Mouse (Mus musculus) frontal cortex, postnatal 10 days (tissue): Measurements from ENCODE around the gene Man1b1.

Experiments
- DNase-seq, 2 experiments: peaks; one replicate each; pipeline ENCODE4 v3.0.0; 2022; ENCODE audit warnings: low spot score in 2 of 2, mixed read lengths in 1 of 2

Man1b1 gene

DNA sequence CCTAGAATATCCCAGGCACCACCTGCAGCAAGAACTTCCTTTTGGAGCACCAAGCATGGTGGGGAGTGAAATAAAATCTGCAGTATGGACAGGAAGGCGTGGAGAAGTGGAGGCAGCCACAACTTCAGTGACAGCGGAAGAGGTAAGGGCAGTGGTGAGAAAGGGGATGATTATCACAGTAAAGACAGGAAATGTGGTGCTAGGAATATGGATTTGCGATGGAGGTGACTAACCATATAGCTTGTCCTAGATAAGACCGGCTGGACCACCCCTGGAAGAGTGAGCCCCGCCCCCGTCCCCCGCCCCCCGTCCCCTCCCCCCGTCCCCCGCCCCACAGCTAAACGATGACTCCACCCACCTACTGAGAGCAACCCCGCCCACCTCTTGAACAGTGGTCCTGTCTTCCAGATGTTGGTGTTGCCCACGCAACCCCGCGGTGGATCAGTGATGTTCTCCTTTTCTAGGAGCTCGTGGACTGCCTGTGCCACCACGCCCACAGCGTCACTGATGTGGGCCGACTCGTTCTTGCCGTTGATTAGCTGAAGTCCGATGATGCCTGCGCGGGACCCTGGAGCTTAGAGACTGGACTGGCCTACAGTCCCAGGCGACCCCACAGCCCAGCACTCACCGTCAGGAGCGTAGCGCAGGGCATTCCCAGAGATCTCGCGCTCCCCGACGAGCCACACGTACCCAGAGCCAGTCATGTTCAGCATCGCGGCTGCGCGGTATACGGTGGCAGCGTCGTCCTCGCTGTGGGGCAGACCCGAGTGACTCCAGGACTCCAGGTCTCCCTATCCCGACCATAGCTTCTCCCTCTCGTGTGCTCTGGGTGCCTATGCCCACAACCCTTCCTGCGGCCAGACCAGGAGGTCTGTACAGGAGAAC, 27.2 kb upstream of the Man1b1 start:
- DNase-seq, result peak in 1 of 2 experiments; percentile 58

DNA sequence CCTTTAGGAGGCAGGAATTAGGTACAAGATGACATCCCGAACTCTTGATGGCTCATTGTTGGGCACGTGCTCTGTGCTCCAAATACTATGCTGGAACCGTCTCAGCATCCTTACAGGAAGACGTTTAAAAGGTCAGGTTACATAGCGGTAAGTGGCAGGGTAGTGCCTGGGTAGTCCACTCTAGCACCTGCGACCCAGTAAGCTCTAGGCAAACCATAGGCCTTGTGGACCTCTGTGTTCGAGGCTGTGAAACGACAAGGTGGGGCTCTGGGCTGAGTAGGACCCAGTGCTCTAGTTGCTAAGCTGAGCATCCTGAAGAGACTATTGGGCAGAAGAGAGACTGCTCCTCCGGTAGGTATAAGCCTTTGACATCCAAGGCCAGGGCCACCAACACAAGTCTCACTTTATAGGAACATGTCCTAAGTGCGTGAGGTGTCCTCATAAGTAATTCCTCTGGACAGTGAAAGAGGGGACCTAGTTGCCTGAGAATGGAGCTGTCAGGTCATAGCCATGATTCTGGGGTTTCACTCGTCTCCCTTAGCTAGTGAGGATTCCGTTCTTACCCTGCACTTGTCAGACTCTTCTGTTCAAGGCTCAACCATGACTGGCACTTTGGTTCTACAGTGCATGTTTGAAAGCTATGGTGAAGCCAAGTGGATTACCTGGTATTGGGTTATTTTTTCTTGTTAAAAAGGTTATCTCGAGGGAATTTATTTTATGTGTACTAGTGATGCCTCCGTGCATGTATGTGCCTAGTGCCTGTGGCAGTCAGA, 26.4 kb upstream of the Man1b1 start:
- DNase-seq, result peak in 1 of 2 experiments; percentile 5

DNA sequence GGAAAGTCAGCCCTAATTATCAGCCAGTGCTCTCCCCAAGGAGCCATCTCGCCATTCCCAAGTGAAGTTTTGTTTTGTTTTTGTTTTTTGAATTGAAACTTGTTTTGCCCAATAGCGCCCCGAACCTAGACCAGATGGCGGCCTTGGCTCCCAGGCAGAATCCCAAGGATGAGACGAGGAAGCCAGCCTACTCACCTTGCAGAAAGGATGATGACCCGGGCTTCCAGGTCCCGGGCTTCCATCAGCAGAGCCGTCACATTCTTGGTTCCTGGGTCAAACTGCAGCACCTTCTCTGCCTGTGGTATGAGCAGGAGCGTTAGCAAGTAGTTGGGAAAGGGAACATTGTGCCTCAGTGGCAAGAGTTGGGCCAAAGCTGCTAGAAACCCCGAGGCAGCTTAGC, 22.0 kb upstream of the Man1b1 start:
- DNase-seq, result peak in 1 of 2 experiments; percentile 4

DNA sequence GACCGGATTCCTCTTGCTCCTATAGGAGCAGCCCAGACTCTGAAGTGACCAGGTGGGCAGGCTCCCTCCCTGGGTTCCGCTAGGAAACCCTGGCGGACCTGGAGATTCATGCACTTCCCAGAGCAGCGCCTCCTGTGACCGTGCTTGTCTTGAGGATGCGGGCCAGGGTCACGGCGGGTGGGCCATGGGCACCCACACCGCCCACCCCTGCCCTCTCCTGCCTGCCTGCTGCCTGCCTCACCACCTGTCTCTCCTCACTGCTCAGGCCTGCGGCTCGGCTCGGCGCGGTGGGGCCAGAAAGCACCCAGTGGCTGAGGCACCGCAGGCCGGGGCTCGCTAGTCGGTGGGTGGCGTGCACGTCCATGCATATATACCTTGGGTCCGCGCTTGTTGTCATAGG, 21.2 kb upstream of the Man1b1 start:
- no peak for DNase-seq

DNA sequence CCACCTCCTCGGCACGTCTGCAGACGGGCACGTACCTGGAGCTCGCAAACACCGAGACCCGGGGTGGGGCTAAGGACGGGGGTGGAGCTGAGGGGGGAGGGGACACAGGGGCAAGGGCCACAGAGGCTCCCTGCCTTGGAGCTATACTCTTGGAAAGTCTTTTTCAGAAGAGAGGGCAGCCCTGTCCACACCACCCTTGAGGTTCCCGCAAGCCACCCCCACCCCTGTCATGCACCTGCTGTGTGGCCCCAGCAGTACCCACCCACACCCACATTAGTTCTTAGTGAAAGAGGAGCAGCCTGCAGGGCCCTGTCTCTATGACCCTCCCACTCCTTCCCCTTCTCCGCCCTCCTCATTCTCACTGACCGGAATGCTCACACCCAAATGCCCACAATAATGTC, 20.6 kb upstream of the Man1b1 start:
- no peak for DNase-seq

DNA sequence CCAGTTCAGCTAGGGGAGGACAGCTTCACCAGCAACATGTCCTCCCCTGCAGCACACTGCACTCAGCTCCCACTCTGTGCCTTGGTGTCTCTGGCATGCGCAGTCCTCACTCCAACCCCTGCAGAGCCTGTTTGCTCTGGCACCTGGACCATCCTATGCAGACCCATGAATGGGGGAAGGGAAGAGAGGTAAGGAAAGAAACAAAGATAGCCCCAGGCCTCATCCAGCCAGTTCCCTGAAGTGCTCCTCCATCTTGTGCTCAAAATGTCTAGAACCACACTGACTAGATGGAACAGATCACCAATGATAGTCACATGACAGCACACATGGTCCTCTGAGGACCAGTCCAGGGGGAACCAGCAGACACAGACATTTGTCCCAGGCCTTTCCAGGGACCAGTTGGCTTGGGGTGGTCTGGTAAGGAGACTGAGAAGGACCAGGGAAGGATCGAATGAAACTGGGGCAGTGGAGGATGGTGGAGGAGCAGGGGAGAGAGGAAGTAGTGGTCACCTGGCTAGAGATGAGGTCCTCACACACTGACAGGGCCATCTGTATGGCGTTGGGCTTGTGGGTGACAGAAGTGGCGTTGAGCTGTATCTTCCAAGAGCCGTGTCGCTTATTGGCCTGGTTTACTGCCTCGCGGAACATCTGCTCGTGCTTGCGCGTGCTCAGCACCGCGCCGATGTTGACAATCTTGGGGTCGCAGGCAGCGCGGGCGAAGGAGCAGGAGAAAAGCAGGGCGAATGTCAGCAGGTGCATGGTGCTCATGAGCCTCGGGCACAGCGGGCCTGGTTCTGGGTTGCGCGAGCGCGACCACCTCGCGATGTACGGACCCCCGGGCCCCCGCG, 13.8 kb upstream of the Man1b1 start:
- DNase-seq, result peak; percentile 28 to 50

DNA sequence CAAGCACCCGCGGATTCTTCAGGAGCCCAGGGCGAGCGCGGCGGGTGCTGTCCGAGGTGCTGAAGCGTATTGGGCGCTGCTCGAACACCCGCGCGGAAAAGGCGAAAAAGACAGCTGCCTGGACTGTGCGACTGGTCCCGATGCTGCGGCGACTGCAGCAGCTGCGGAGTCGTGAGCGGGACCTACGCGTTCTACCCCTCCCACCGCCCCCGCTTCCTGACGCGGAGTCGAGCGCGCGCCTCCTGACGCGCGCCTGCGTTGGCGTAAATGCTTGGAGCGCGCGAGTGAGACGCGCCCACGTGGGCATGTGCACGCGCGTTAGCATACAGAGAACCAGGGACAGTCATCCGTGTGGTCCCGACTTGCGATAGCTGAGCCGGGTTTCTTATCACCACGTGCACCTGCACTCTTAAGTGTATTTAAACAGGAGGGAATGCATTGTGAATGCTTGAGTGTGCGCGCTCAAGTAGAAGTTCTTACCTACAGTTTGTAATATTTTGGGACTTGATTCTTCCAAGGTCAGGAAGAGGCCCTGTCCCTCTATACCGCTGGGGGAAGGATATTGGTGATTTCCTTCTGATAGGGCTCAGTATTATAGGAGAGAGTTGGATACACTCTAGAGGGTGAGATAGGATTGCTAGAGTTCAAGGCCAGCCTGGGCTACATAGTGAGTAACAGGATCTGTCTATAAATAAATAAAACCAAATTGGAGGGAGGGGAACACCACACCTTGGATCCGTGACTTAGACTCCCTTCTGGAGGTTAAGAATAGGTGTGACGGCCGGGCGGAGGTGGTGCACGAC, 13.0 kb upstream of the Man1b1 start, which contains the start of gene Grin1:
Grin1 (minus strand) TSS at position 217 of the 803 bp plus-strand sequence.
- DNase-seq, result peak; percentile 86 to 87

DNA sequence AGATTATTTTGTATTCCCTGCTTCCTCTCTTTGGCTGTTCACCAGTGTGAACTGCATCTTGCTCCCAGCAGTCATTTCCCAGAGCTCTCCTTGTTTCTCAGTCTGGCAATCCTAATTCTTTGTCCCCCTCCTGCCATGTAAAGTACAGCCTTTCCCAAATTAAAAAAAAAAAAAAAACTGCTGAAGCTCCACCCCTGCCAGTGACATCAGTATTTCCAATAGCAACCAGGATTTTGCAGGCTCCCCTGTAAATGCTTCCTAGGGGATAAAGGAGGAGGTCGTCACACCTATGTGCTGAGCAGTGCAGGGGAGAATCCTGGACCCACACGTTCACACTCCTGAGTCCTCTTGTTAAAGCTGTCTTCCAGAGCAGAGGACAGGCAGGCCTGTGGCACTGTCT, 12.1 kb upstream of the Man1b1 start:
- DNase-seq, result no peak

DNA sequence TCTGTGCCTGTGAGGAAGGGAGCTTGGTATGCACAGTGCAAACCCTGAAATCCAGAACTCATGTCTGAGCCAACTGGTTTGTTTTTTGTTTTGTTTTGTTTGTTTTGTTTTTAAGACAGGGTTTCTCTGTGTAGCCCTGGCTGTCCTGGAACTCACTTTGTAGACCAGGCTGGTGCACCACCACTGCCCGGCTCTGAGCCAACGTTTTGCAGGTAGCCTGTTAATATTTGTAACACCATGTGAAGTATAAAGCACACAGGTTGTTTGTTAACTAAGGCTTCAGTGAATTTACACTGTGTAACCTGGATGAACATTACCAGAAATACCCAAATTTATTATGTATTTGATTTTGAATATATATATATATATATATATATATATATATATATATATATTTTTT, 6.1 kb upstream of the Man1b1 start:
- no peak for DNase-seq

DNA sequence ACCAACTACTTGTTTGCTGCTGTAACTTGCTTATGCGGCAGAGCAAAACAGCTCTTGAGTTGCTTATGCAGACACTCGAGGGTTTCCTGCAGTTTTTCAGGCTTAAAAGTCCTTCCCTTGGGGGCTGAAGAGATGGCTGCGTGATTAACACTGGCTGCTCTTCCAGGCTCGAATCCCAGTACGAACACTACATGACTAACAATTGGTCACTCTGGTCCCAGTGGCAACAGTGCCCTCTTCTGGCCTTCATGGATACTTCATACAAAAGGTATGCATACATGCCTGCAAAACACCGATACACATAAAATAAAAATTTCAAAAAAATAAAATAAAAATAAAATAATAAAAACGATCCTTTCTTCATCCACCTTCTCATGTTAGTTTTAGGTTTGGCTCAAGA, 3.7 kb upstream of the Man1b1 start:
- no peak for DNase-seq

DNA sequence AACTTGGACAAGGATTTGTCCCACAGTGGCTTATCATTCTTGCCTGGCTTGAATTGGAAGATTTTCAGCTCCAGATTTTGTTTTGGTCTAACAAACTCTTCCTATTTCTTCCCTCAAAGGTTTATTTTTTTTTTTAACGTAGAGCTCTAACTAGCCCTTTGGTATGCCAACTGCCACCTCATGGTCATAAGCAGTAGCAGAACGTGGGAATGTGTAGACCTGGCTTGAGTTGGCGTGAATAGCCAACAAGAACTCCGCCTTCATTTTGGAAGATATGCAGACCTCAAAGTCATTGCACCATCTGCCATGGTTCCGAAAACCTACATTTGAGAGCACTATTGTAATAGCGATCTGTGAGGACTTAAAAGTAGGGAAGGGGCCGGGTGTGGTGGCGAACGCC, 668 bp upstream of the Man1b1 start:
- no peak for DNase-seq

DNA sequence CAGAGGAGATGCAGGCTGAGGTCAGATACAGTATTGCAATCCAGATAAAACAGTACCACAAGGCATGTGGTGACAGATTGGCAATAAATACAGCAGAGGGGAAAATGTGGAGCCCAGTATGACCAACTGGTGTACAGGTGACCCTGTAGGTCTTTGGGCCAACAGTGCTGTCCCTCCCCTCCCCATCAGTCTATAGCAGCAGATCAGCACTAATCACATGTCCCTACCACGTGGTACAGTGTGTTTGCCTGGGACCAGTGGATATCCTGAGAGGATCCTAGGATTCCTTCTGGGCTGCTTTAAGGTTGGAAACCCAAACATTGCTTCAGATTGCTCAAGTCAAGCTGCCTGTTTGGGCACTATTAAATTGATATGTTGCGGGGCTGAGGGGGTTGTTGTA, 1.4 kb downstream of the Man1b1 start:
- no peak for DNase-seq

DNA sequence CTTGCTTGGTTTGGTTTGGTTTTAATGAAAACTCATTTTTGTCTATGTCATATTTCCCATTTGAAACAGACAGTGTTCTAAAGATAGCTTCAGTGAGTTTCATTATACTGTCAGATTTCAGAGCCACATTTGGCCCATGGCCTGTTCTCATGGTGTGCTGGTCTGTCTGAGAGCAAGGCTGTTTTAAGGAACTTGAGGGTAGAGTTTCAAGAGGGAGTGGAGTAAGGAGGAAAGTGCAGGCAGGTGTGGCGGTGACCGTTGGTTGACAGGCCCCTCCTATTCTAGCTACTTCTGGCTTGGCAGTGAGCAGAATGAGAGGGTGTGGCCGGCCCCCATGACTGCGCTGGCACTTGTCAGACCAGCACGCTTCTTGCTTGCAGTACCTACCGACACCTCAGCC, 6.2 kb downstream of the Man1b1 start:
- no peak for DNase-seq

DNA sequence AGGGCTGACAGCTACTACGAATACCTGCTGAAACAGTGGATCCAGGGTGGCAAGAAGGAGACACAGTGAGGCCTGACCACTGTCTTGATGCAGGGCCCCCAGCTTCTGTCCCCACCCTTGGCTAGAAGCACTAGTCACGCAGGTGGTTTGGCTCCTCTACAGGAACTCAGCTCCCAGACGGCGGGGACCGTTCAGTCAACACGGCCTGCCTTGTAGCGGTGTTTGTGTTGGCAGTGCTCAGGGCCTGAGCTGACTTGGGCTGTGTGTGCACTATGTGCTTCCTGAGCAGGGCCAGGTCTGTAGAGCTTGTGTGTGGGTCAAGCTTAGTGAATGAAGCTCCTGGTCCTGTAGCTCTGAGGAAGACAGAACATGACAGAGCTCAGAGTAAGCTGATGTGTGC, 16.0 kb downstream of the Man1b1 start:
- no peak for DNase-seq

DNA sequence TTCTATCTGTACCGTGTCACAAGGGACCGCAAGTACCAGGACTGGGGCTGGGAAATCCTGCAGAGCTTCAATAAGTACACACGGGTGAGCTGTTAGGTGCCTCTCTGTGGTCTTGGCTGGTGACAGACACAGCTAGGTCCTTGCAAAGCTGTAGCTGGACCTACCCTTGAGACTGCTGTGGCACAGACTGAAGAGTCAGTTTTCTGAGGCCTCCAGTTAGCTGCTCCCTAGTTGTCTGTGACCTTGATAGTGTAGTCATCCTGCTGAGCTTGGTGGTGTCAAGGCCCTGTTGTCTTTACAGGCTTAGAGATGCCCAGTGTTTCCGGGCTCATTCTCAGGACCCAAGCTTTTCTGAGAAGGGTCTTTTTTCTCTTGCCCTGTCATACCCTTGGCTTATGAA, 17.4 kb downstream of the Man1b1 start:
- no peak for DNase-seq

DNA sequence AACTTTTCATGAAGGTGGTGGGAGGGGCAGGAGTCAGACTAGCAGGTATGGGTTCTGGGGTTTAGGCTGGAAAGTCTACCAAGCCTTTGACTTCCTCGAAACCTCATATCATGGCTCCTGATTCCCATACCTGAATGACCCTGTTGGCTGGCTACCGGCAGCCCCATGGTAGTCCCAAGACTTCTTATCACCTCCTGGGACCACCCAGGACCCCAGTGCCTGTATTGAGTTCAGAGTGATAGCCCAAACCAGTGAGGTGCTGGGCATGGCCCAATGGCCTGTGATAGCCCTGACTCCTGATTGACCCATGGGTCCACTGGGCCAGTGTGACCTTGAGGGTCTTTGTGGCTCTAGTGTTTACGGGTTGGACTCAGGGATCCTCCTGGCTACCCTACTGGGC, 18.6 kb downstream of the Man1b1 start:
- DNase-seq, result no peak

DNA sequence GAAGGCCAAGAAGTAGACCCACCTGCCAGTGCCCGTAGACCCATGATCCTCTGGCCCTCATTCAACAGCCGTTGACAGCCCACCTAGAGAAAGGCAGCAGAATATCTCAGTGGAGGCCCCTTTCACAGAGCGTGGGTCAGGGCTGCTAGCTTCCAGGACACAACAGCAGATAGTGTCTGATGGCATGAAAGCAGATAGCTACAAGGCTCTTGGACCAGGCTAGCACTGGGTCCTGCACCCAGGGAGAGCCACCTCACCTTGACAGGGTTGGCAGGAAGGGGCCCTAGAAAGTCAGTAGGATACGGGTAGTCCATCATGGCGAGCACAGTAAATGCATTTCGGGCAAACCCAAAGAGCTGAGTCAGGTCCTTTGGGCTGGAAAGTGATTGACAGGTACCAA, 22.1 kb downstream of the Man1b1 start:
- DNase-seq, result no peak

DNA sequence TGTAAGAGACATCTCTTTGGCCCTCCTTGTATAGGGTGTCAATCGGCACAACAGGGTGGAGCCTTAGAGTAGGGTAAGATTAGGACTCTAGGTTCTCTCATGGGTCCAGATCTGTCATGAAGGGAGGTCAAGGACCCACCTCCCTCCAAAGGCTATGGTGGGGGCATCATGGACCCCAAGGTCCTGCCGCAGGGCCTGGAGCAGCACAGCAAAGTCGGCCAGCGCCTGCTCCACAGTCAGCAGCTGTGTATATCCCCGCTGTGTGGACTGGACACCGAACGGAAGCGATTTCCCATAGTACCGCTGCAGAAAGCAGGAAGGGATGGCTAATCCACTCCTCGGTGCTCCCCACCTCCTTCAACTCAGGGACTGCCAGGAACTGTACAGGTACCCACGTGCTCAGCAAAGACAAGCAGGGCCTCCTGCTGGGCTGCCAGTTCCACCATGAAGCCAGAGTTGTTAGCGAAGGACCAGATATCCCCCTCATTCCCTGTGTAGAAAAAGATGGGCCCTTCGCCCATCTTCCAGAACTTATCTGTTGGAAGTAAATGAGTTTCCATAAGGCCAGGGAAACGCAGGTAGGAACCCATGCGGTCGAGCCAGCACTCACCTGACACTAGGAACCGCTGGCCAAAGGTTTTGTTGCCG, 23.4 kb downstream of the Man1b1 start:
- no peak for DNase-seq

DNA sequence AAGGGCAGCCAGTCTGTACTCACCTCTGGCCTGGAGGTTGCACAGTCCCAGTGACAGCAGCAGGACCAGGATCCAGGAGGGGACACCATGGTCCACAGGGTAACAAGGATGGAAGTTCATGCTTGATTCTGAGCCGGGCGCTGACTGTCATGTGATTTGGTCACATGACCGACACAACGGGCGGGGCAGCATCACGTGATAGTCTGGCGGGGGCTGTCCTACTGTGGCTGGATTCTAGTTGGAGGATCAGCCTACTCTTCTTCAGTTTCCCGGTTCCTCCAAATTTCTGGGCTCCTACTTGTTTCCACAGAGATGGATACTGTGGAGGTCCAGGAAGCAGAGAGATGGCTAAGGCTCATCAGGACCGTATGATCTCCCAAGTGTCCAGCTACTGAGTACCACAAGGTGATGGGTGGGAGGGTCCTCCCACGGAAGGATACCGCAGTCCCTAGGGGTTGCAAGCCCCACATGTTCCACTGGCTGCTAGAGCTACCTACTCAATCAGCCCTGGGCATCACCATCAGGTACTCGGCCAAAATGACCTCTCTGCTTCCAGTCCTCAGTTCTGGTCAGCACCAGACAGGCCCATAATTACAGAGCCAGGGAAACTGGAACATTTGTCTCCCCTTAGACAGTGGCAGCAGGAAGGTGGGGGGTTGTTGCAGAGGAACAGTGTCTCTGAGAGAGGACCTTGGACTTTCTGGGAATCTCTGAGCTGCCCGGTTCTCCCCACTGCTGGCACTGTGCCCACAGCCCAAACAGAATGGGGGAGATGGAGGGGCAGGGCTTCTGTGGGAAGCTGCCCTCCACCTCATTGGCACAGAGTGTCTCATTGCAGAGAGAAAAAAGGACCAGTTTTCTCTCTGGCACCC, 24.3 kb downstream of the Man1b1 start, which contains the start of gene Dpp7:
Dpp7 (minus strand) TSS at position 152 of the 872 bp plus-strand sequence.
- DNase-seq, result peak; percentile 76 to 82

DNA sequence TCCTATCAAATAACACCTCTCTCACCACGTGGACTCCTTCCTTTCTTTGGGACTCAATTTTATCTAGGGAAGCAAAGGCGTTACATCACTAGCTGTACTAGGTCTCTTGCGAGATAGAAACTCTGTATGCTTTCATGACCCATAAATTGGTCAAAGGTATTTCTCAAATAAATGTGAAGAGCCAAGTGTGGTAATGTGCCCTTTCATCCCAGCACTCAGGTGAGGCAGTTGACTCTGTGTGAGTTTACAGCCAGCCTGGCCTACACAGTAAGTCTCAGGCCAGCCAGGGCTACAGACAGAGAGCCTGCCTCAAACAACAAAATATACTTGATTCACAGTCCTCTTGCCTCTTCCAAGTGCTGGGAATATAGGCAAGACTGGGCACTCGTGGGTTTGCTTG, 27.7 kb downstream of the Man1b1 start:
- DNase-seq, result no peak
